Mouse (Mus musculus) kidney, embryonic 14.5 days (tissue): Measurements from ENCODE around the gene Trim56. TPM values are rescaled to one million over a fixed set of nuclear protein-coding genes. Genes with fewer than 3 reads are reported as not detected.
A peak's percentile ranks its signal among the peaks of the same experiment; 100 is the strongest.

Experiments
- ATAC-seq: fragments of 200-750 bp; cut with Nextera tagmentation; 2 replicates; pipeline ENCODE4 v1.8.0; 2017; ENCODE audit warnings: moderate number of reproducible peaks, mild to moderate bottlenecking, moderate TSS enrichment, moderate library complexity; ENCODE audit not compliant: low FRiP score, low TSS enrichment
- H3K27ac ChIP-seq: fragments of 300-500 bp; sonication (generic); 2 replicates; pipeline ENCODE4 v1.5.1; 2014; ENCODE audit warnings: low read depth, mild to moderate bottlenecking, low read length, moderate library complexity, mixed read lengths
- H3K27me3 ChIP-seq: fragments of 300-500 bp; sonication (generic); 2 replicates; pipeline ENCODE4 v1.6.1; 2014; ENCODE audit warnings: mild to moderate bottlenecking, low read length; ENCODE audit not compliant: control insufficient read depth, insufficient read depth
- H3K36me3 ChIP-seq: fragments of 300-500 bp; sonication (generic); 2 replicates; pipeline ENCODE4 v1.6.1; 2014; ENCODE audit warnings: low read length, mixed read lengths; ENCODE audit not compliant: control insufficient read depth, insufficient read depth
- H3K4me1 ChIP-seq: fragments of 300-500 bp; sonication (generic); 2 replicates; pipeline ENCODE4 v1.6.1; 2014; ENCODE audit warnings: low read length, mixed read lengths; ENCODE audit not compliant: control insufficient read depth, insufficient read depth
- H3K4me2 ChIP-seq: fragments of 300-500 bp; sonication (generic); replicated peaks from 2 replicates; pipeline ENCODE4 v1.6.1; 2014; ENCODE audit warnings: low read depth, mild to moderate bottlenecking, low read length
- H3K4me3 ChIP-seq: fragments of 300-500 bp; sonication (generic); 2 replicates; pipeline ENCODE4 v1.5.1; 2014; ENCODE audit warnings: mild to moderate bottlenecking, low read length
- H3K9ac ChIP-seq: fragments of 300-500 bp; sonication (generic); 2 replicates; pipeline ENCODE4 v1.6.1; 2014; ENCODE audit warnings: low read depth, mild to moderate bottlenecking, low read length, moderate library complexity
- H3K9me3 ChIP-seq: fragments of 300-500 bp; sonication (generic); 2 replicates; pipeline ENCODE4 v1.6.1; 2016; ENCODE audit warnings: low read length; ENCODE audit not compliant: control insufficient read depth
- WGBS: fragments of 180-500 bp; shearing (Covaris S2); extraction: QIAGEN DNeasy Blood & Tissue Kit; methylation state at CpG from one replicate; pipeline ENCODE4 v1.1.7; 2014; 5-methylcytosine and 5-hydroxymethylcytosine counted together
- polyA plus RNA-seq: library from polyadenylated mRNA; unstranded; fragments of >200 nt; fragmentation: Nextera tagmentation; extraction: Ambion mirVana; gene quantifications from 2 replicates; pipeline ENCODE4 v1.2.1, GENCODE M21; 2014

Gene Trim56
- polyA plus RNA-seq, 1 experiment from 2014 or later, result 9.7 TPM

- Histone ChIP-seq H3K4me1 (peaks cover 20% of the 10 kb centered on the region), H3K27ac (0 out of 2 replicates have a peak overlapping the region, but pooled peaks have one; percentile 51)
Measured at GRCm38 (mm10) chr5:137075726-137076125, 40.3 kb downstream of the Trim56 start.

GRCm38 (mm10) chr5:137074191-137074651 is 41.8 kb downstream of the Trim56 start:
- Histone ChIP-seq H3K9ac (no peak overlapping the region), H3K27ac (no peak overlapping the region), H3K36me3 (no peaks in the 10 kb centered on the region), H3K4me1 (peaks cover 15% of the 10 kb centered on the region), H3K27me3 (no peaks in the 10 kb centered on the region), H3K4me2 (no peak overlapping the region), H3K4me3 (no peak overlapping the region), H3K9me3 (no peaks in the 10 kb centered on the region)
- no peak for ATAC-seq
- WGBS, result 39% methylated on average over 6 of the region's 6 CpGs

More at GRCm38 (mm10) chr5:137075726-137076125, 40.3 kb downstream of the Trim56 start:
- WGBS, result 58% methylated on average over 6 of the region's 6 CpGs
- no peak for ATAC-seq
- no peaks in the 10 kb centered on the region for H3K36me3 ChIP-seq
- H3K4me2 ChIP-seq, result no peak overlapping the region
- H3K9ac ChIP-seq, result no peak overlapping the region
- H3K9me3 ChIP-seq, result no peaks in the 10 kb centered on the region
- no peak overlapping the region for H3K4me3 ChIP-seq
- H3K27me3 ChIP-seq, result no peaks in the 10 kb centered on the region

- WGBS, result 93% methylated on average over 8 of the region's 8 CpGs
- no peak overlapping the region for H3K9ac ChIP-seq
- no peak overlapping the region for H3K27ac ChIP-seq
- H3K4me1 ChIP-seq, result peaks cover 12% of the 10 kb centered on the region
- no peak overlapping the region for H3K4me2 ChIP-seq
- H3K4me3 ChIP-seq, result no peak overlapping the region
- no peaks in the 10 kb centered on the region for H3K36me3 ChIP-seq
- H3K27me3 ChIP-seq, result no peaks in the 10 kb centered on the region
- H3K9me3 ChIP-seq, result no peaks in the 10 kb centered on the region
- no peak for ATAC-seq
Measured at GRCm38 (mm10) chr5:137073141-137073540, 42.9 kb downstream of the Trim56 start.

- no peaks in the 10 kb centered on the region for H3K36me3 ChIP-seq
- H3K4me2 ChIP-seq, result peak within 1 kb of the TSS; percentile 41
- H3K4me1 ChIP-seq, result peaks cover 7% of the 10 kb centered on the region; the same call in 1 of the 2 replicates
- 19% methylated on average over 23 of the region's 23 CpGs for WGBS
- no peaks in the 10 kb centered on the region for H3K9me3 ChIP-seq
- H3K27ac ChIP-seq, result no peak within 1 kb of the TSS
- H3K9ac ChIP-seq, result no peak within 1 kb of the TSS
- no peaks in the 10 kb centered on the region for H3K27me3 ChIP-seq
- H3K4me3 ChIP-seq, result peak within 1 kb of the TSS; percentile 25
- ATAC-seq, result peak; percentile 94
Measured at GRCm38 (mm10) chr5:137072079-137072960, 43.7 kb downstream of the Trim56 start, which contains the start of gene Serpine1. Gene Serpine1, minus strand, starts transcription at chr5:137072268.

- Histone ChIP-seq H3K9me3 (no peaks in the 10 kb centered on the region), H3K27ac (no peak overlapping the region), H3K4me2 (no peak overlapping the region; the same call in 1 of the 2 replicates), H3K36me3 (no peaks in the 10 kb centered on the region), H3K4me3 (no peak overlapping the region), H3K4me1 (peaks cover 2% of the 10 kb centered on the region; the same call in 1 of the 2 replicates), H3K27me3 (no peaks in the 10 kb centered on the region), H3K9ac (no peak overlapping the region)
- ATAC-seq, result no peak
- WGBS, result 88% methylated on average over 19 of the region's 19 CpGs
Measured at GRCm38 (mm10) chr5:137070881-137071605, 45.0 kb downstream of the Trim56 start.

GRCm38 (mm10) chr5:137068711-137069110 is 47.3 kb downstream of the Trim56 start:
- H3K9ac ChIP-seq, result no peak overlapping the region
- H3K4me3 ChIP-seq, result no peak overlapping the region
- no peak for ATAC-seq
- H3K4me2 ChIP-seq, result no peak overlapping the region
- 82% methylated on average over 4 of the region's 4 CpGs for WGBS
- no peaks in the 10 kb centered on the region for H3K9me3 ChIP-seq
- H3K27me3 ChIP-seq, result no peaks in the 10 kb centered on the region
- no peaks in the 10 kb centered on the region for H3K36me3 ChIP-seq
- no peak overlapping the region for H3K27ac ChIP-seq
- no peaks in the 10 kb centered on the region for H3K4me1 ChIP-seq

GRCm38 (mm10) chr5:137065923-137066322 is 50.1 kb downstream of the Trim56 start:
- 75% methylated on average over 8 of the region's 8 CpGs for WGBS
- ATAC-seq, result no peak
- Histone ChIP-seq H3K4me3 (no peak overlapping the region), H3K36me3 (no peaks in the 10 kb centered on the region), H3K27me3 (no peaks in the 10 kb centered on the region), H3K27ac (no peak overlapping the region), H3K4me1 (no peaks in the 10 kb centered on the region), H3K9me3 (no peaks in the 10 kb centered on the region), H3K9ac (no peak overlapping the region), H3K4me2 (no peak overlapping the region)

- H3K36me3 ChIP-seq, result no peaks in the 10 kb centered on the region
- ATAC-seq, result no peak
- no peak overlapping the region for H3K9ac ChIP-seq
- no peak overlapping the region for H3K4me3 ChIP-seq
- H3K27ac ChIP-seq, result no peak overlapping the region
- no peaks in the 10 kb centered on the region for H3K27me3 ChIP-seq
- H3K4me1 ChIP-seq, result no peaks in the 10 kb centered on the region
- H3K4me2 ChIP-seq, result no peak overlapping the region
- no peaks in the 10 kb centered on the region for H3K9me3 ChIP-seq
- 68% methylated on average over 6 of the region's 6 CpGs for WGBS
Measured at GRCm38 (mm10) chr5:137065454-137065853, 50.6 kb downstream of the Trim56 start.
